Mouse (Mus musculus) heart, postnatal 36 days (tissue): ENCODE measurements around the gene Rnf13. TPM values are rescaled to one million over a fixed set of nuclear protein-coding genes. Genes with fewer than 3 reads are reported as not detected.
"Not testable (repeated sequence)": the region's sequence is repeated elsewhere in the genome, so short reads cannot be mapped to it uniquely, and the experiment has no call there.

Experiments
- DNase-seq, 2 experiments: peaks; one replicate each; pipeline ENCODE4 v3.0.0; 2021 to 2022
- intact Hi-C: fragments of 180-260 bp; cut with DNase I; formaldehyde crosslinking; loops from one replicate; pipeline ENCODE4 v1.15.1; 2025
- total RNA-seq, 2 experiments: library from RNA; stranded (reverse); gene quantifications; 2 replicates each; pipeline ENCODE4 v1.2.3; 2021

Rnf13 gene
- total RNA-seq: 10 to 100 TPM; 68.1 to 77.6 TPM

DNA sequence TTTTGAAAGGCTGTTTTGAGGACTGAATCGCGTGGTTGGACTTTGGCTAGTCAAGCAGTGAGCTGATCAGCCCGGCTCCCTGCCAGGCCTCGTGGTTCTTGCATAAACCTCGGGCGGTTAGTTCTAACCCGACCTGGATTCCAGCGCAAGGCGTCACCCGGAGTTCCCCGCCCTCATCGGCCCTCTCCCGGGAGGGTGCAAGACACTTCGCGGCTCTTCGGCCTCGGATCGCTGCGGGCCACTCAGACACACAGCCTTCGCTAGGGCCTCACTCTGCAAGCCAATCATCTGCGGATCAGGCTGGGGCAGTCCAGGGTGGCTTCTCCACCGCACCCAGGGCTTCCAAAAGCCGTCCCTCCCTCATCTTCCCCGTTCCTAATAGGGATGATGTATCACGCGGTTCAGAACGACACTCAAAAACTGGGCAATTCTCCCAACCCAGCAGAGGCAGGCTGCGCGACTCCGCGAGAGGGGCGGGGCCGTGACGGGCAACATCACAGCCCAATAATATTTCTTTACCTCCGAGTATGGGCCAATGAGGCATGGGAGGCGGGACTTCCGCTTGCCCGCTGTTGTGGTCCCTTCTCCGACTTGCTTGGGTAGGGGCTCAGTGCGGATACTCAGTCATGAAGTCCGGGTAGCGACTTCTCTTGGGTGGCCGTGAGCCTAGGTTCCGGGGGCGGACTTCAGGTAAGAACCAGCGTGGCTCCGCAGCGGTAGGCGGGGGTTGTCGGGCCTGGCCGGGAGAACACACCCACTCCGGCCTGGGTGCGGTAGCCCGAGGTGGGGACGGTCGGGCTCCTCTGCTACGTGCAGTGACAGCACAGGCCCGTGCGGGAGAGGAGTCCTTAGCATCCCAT is at the start of gene Rnf13:
Gene Rnf13, plus strand, starts transcription at position 552 of the 860 bp plus-strand sequence.
- DNase-seq: peak; percentile 97 to 98
- intact Hi-C loops: loop anchor here (2.0 to 10.0 kb wide), 3 partner anchors 111 to 471 kb away; no protein-coding TSS in a partner anchor

DNA sequence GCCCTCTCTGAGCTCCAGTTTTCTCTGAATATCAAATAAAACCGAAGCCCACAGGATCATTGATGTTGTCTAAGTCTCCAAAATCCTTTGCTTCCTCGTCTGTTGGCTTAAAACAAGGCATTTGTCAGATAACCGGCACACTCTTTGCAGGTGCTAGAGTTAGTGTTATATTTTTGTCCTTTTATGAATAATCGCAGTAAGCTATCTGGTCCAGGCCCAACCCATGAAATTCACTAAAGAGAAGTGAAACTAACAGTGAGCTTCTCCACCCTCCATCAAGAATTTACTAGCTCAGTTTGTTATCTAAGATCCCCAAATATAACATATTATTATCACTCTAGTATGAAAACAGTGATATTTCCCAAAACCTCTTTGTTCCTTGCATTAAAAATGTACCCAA is 44.1 kb upstream of the Rnf13 start:
- DNase-seq: no peak
- intact Hi-C loops: no loop called here

- no peak for DNase-seq
Observed at GRCm38 (mm10) chr3:57692719-57693118, 43.1 kb upstream of the Rnf13 start, which contains the start of gene Ankub1. Ankub1 (minus strand) TSS chr3:57692799.

GRCm38 (mm10) chr3:57696249-57696648 is 39.6 kb upstream of the Rnf13 start:
- intact Hi-C loops: no loop called here
- no peak for DNase-seq

More at GRCm38 (mm10) chr3:57692719-57693118, 43.1 kb upstream of the Rnf13 start, which contains the start of gene Ankub1:
- intact Hi-C loops: no loop called here

GRCm38 (mm10) chr3:57696779-57697178 is 39.1 kb upstream of the Rnf13 start:
- intact Hi-C loops: no loop called here
- no peak for DNase-seq

DNA sequence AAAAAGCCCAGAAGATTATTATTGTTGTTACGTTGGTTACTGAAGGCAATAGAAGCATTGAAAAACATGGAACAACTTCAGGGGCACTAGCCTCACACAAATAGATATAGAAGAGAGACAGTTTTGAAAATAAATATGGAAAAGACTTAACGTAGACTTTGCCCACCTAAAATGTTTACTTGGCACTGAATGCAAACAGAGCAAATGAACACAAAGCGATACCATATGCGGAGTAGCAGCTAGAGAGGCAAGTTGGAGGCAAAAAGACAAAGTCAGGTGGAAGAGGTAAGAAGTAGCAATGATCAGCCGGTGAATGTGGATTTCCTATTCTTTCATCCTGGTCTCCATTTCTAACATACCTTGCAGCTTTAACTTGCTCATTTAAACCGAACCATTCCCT is 21.7 kb upstream of the Rnf13 start:
- DNase-seq: no peak
- intact Hi-C loops: no loop called here

- DNase-seq: no peak
- intact Hi-C loops: loop anchor here (5.0 to 10.0 kb wide), 3 partner anchors 65 to 468 kb away; no protein-coding TSS in a partner anchor
Observed at GRCm38 (mm10) chr3:57732206-57732915, 3.5 kb upstream of the Rnf13 start.

DNA sequence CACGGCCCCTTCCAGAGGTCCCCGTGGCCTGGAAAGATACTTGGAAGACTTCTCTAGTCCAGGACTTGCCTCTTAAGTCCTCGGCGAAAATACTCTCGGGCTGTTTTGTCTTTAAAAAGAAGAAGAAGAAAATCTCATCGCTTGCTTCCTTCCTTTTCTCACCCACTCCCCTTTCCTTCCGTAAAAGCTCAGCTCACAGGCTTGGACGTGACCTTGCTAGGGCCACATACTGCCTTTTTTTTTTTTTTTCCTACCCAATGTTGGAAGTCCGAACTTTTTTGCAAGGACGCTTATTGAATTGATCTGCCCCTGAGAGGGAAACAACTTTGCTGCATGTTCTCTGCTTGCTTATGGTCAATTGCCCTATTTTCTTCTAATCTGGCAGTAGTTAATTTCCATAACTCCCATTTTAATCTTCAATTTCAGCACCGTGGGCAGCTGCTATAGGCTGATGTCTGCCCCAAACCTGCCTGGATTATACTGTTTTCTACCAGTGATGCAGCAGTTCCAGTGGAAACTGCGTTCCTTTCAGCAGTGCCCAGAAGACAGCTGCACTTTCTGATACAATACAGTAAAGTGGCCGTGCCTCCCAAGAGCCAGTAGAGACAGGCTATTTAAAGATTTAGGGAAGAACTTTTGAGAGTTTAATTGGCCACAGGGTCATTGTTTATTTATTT is 695 bp downstream of the Rnf13 start:
- intact Hi-C loops: loop anchor here (2.0 to 10.0 kb wide), 3 partner anchors 110 to 472 kb away; no protein-coding TSS in a partner anchor
- DNase-seq: no peak

DNA sequence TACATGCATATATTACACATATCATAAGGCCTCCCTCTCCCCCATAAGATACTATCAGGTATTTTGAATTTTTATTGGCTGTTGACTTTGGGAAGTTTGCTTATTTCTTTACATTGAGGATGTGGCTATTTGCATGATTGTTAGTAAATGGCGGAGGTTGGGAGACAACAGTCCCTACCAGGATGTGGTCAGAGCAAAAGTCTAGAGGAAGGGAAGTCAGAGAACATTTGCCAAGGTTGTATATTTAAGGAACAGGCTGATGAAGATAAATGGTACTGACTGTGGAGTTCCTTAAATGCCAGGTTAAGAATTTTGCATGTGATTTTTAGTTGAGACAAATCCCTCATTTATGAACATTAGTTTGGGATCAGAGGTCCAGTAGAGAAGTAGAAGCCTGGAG is 4.0 kb downstream of the Rnf13 start:
- no peak for DNase-seq
- intact Hi-C loops: loop anchor here (10.0 kb wide), 2 partner anchors 275 to 475 kb away; no protein-coding TSS in a partner anchor

DNA sequence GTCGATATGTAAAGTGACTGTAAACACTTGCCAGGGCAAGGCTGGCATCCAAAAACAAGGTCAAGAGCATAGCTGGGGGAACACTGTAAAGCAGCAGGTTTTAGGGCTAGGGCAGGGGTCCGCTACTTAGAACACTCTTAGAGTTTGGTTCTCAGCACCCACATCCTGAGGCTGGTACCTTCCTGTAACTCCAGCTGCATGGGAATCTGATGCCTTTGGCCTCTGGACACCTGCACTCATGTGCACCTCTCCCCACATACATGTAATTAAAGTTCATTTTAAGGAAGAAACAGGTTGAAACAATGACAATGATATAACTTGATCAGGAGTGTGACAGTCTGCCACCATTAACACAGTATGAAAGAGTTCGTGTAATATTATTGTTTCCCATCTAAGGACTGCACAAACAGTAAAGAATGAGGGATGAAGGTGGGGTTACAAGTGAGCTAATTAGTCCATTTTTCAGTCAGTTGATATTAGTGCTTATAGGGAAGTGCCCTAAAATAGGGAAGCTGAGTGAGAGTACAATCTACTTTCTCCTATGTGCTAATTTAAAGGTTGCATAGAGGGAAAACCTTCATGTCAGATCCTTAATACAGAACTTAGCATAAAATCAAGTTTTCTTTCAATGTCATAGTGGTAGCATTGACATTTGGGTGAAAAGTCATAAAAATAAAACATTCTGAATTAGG is 12.9 kb downstream of the Rnf13 start:
- intact Hi-C loops: no loop called here

DNA sequence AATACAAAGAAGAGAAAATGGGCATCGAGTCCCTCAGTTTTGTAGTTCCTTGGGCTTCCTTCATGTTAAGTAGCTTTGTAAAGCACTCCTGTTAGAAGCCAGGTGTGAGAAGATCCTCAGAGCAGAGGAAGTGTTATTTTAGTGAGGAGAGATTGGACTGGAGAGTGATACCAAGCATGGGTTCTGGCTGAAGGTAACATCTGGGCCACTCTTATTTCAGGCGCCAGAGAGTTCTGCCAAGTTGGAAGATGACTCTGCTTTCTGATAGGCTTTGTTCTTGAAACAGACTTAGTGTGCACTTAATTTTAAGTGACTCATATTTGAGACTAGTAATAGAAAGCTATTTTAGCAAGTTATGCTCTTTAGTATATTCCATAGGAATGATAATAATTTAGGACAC is 41.1 kb downstream of the Rnf13 start:
- DNase-seq: peak in 1 of 2 experiments; percentile 11
- intact Hi-C loops: no loop called here

More for the DNA sequence above, 12.9 kb downstream of the Rnf13 start:
- DNase-seq: no peak

- intact Hi-C loops: no loop called here
- no peak for DNase-seq
Observed at GRCm38 (mm10) chr3:57788472-57788871, 52.6 kb downstream of the Rnf13 start.

GRCm38 (mm10) chr3:57789005-57789962 is 53.4 kb downstream of the Rnf13 start:
- intact Hi-C loops: no loop called here
- DNase-seq: no peak

GRCm38 (mm10) chr3:57791104-57791503 is 55.2 kb downstream of the Rnf13 start:
- no peak for DNase-seq
- intact Hi-C loops: no loop called here

- intact Hi-C loops, DNase-seq: not testable (repeated sequence)
Observed at GRCm38 (mm10) chr3:57795071-57795470, 59.2 kb downstream of the Rnf13 start.

DNA sequence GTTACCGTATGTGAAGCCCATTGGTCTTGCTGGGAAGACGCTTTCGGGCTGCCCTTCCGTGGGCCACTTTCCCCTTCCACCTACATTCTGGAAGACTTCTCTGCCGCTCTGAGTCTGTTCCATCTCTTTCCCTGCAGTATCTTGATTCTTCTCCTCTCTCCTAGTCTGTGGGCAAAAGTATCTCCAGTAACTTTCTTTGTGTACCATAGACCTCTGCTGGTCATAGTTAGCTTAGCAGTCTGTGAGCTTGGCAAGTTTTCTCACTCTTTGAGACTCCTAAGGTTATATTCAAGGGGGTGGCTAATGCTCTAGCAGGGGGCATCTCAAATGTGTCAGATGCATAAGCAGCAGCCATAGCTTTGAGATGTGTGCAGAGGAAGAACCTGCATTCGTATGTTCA is 79.6 kb downstream of the Rnf13 start:
- intact Hi-C loops: loop anchor here (1.0 kb wide), 1 partner anchor 148 kb away; no protein-coding TSS in a partner anchor
- DNase-seq: no peak

DNA sequence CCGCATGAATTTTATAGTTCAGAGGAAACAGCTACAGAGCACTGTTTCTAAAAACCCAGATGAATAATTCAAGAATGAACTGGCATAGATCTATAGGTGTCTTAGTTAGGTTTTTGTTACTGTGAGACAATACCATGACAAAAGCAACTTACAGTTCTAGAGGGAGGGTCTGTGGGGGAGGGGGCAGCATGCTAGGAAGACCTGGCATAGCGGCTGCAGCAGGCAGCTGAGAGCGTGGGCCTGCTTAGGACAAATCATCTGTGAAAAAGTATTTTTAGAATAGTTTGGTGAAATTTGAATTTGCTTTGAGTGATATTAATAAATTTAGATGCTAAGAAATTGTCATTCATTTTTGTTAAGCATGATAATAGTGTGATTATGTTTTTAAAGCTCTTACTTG is 90.0 kb downstream of the Rnf13 start:
- intact Hi-C loops: no loop called here
- no peak for DNase-seq

- intact Hi-C loops: no loop called here
Observed at GRCm38 (mm10) chr3:57833585-57833984, 97.7 kb downstream of the Rnf13 start.

GRCm38 (mm10) chr3:57836911-57837310 is 101.0 kb downstream of the Rnf13 start:
- intact Hi-C loops: no loop called here
- DNase-seq: no peak

More at GRCm38 (mm10) chr3:57833585-57833984, 97.7 kb downstream of the Rnf13 start:
- DNase-seq: no peak
